Mouse (Mus musculus) brain, embryonic 14.5 days (tissue): ENCODE measurements at regions not wholly inside any gene's neighbourhood (a gene's known extent, or its start where the extent isn't known, plus 50 kb on each side); places are given as distances from the start of the nearest gene placed in this dataset.

ENCODE experiments used
- DNase-seq: peaks from one replicate; pipeline ENCODE4 v3.0.0-alpha.2; 2011; ENCODE audit warnings: low read depth
- CTCF ChIP-seq: fragments of 200-500 bp; IDR thresholded peaks from 2 replicates; pipeline ENCODE4 v1.5.1; 2012; ENCODE audit warnings: inconsistent platforms, mild to moderate bottlenecking, moderate library complexity, borderline replicate concordance; ENCODE audit not compliant: insufficient read depth, insufficient read length; ENCODE audit errors: extremely low read depth
- POLR2A ChIP-seq: fragments of 200-500 bp; IDR thresholded peaks from 2 replicates; pipeline ENCODE4 v1.6.1; 2012; ENCODE audit warnings: mild to moderate bottlenecking, inconsistent platforms, borderline replicate concordance; ENCODE audit not compliant: poor library complexity, insufficient read depth, insufficient read length, severe bottlenecking; ENCODE audit errors: extremely low read depth

DNA sequence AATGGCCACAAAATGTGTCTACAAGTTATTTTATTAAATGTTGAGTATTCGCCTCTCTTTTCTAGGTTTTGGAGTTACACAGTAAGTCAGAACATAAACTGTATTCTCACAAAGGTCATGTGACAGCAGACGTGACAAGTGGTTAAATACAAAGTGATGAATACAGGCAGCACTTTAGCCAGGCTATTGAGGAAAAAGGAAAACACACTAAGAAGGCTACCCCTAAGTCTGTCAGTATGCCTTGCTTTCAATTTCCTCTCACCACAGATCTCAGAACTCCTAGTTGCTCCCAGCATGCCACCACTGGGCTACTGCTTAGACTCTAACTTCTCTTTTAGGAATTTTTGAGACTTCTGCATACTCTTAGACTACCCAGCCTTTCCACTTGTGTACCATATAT, 297.9 kb upstream of the Pex5l start:
- TF ChIP-seq POLR2A (no peak), CTCF (no peak)
- no peak for DNase-seq

GRCm38 (mm10) chr3:33440500-33440899, 297.5 kb upstream of the Pex5l start:
- peak; percentile 84 for DNase-seq
- no peak for TF ChIP-seq POLR2A
- TF ChIP-seq CTCF = no peak

GRCm38 (mm10) chr3:33416922-33417321, 273.9 kb upstream of the Pex5l start:
- DNase-seq = peak; percentile 41
- TF ChIP-seq CTCF (no peak), POLR2A (no peak)

GRCm38 (mm10) chr3:33416321-33416720, 273.3 kb upstream of the Pex5l start:
- DNase-seq = no peak
- TF ChIP-seq POLR2A = no peak
- no peak for TF ChIP-seq CTCF

DNA sequence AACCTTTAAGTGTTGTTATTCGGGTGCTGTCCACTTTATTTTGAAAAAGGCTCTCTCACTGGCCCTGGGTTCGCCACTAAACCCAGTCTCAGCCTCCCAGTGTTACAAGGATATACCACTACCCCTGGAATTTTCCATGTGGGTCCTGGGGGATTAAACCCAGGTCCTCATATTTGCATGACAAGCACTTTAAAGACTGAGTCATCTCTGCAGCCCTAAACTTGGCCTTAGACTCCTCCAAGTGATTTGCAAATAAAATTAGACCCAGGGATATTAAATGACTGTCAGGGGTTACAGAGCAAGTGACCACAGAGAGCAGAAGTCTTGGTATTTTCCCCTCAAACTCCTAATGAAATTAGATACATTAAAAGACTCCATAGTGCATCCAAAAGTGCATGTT, 258.9 kb upstream of the Pex5l start:
- TF ChIP-seq CTCF (no peak), POLR2A (no peak)
- no peak for DNase-seq

GRCm38 (mm10) chr3:33399321-33399720, 256.3 kb upstream of the Pex5l start:
- TF ChIP-seq POLR2A = no peak
- no peak for TF ChIP-seq CTCF
- DNase-seq = no peak

DNA sequence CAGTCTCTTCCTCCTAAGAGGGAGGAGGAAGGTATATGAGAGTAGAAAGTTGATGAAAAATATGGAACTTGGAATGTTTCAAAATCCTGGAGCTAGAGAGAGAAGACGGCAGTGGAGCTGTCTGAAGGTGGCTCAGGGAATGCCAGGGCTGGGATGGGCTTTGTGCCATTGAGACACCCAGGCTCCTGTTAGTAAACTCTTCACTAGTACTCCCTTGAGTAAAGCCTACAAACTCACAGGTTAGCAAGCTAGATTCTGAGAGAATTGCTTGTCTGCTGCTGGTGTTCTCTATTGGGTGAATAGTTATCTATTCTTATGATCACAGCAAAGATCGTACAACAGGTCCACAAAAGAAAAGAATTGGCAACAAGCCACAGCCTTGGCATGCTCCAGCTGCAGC, 255.3 kb upstream of the Pex5l start:
- peak; percentile 36 for DNase-seq
- TF ChIP-seq POLR2A (no peak), CTCF (no peak)

- peak; percentile 29 for DNase-seq
- TF ChIP-seq CTCF (no peak), POLR2A (no peak)
Observed at GRCm38 (mm10) chr3:33397217-33397616, 254.2 kb upstream of the Pex5l start.

- no peak for DNase-seq
- no peak for TF ChIP-seq POLR2A
- no peak for TF ChIP-seq CTCF
Observed at GRCm38 (mm10) chr3:33392541-33392822, 249.4 kb upstream of the Pex5l start.

DNA sequence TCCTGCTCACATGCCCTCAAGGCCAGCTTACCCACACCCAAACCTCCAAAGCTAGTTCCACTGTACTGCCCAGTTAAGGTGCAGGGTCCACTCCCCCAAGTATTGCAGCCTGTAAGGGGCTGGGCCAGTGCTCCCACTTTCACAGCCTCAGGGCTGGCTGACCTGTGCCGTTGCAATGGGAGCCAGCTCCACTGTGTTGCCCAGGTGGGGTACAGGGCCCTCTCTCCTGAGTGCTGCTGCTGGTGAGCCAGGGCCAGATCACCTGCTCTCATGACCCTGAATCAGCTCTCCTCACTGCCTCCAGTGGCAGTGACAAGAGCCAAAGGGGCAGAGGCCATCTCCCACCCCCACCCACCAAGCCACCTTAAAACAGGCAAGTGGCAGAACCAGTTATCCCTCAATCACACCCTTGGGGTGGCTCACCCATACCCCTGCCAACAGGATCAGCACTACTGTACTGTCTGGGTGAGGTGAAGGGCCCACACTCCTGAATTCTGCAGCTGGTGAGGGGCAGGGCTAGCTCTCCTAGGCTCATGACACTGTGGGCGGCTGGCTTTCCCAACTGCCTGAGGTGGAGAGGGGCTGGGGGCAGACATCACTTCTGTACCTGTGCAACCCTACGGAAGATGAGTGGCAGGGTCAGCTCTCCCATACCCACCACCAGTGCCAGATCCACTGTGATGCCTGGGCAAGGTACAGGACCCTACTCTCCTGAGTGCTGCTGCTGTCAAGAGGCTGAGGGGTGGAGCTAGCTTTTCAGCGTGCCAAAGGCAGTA, 248.9 kb upstream of the Pex5l start:
- DNase-seq = no peak
- no peak for TF ChIP-seq POLR2A
- TF ChIP-seq CTCF = no peak

DNA sequence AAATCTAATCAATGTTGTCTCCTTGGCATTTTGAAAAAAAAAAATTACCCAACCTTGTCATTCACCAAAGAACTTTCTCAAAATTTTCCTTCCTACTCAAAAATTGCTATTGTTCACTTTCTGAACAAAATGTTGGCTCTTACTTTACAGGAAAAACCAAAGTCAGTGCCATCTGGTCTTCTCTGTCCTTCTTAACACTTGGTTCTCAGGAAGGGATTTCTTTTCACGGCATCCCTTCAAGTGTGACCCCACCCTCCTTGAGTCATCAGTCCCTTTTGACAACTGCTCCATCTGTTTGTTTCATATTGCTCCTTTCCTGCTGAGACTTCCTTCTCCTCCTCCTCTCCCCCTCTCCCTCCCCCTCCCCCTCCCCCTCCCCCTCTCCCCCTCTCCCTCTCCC, 245.1 kb upstream of the Pex5l start:
- DNase-seq = peak; percentile 35
- no peak for TF ChIP-seq POLR2A
- TF ChIP-seq CTCF = no peak

DNA sequence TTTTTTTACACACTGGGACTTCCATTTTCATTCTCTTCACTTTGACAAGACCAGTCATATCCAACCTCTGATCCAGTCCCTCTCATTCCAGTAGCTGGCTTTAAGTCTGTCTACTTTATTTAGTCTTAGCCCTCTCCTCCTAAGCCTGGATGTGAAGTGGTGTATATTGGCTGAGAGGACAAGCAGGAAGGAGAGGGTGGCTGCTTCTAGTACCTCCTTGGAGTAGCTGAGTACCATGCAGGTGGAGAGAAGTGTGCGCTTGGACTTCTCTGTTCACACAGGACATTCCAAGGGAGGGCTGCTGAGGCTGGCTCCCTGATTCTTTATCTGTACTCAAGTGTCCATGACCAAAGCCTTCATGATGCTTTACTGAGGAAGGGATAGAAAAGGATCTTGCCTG, 240.6 kb upstream of the Pex5l start:
- no peak for DNase-seq
- TF ChIP-seq POLR2A = no peak
- TF ChIP-seq CTCF = no peak

DNA sequence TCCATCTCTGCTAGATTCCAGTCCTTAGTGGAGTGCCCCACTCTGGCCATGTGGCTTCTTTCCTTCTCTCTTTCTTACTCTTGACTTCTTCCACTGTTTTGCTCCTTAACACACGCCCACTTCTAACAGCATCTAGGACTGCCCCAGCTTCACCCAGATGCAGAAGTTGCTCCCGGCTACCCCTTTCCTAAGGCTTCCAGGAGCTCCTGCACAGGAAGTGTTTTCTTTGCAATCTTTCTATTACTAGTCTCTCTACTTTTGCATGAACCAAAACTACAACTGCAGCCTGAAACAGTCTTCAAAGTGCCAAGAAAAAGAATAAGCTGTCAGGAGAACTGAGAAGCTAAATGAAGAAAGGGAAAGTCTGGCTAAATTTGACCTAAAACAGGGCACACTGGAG, 236.6 kb upstream of the Pex5l start:
- no peak for TF ChIP-seq POLR2A
- no peak for TF ChIP-seq CTCF

DNA sequence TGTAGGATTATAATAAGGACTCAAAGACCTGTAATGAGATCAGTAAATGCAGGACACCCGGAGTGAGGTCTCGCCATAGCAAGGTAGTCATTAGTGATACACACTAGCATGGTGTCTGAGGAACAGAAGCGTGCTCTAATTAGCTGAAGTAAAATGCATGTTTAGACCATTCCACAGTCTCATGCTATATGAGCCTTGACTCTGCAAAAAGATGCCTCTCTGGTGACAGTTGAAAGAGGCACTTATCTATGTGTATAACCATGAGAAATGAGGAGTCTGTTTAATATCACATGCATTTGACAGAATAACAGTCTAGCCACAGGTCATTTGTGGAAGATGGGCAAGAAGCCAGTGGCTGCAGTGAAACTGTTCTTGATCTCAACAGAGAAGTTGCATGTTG, 232.1 kb upstream of the Pex5l start:
- no peak for TF ChIP-seq CTCF
- peak; percentile 52 for DNase-seq

More for the DNA sequence above, 236.6 kb upstream of the Pex5l start:
- DNase-seq = no peak
